Mouse (Mus musculus): ENCODE measurements around the gene Scrn3. TPM values are rescaled to one million over a fixed set of nuclear protein-coding genes. Genes with fewer than 3 reads are reported as not detected.
A peak's percentile ranks its signal among the peaks of the same experiment; 100 is the strongest.

The Scrn3 gene
- polyA plus RNA-seq, 1 experiment from 2014 or later, result 21.9 TPM

GRCm38 (mm10) chr2:73378326-73378725, 65.9 kb downstream of the Scrn3 start:
- WGBS (ENCODE audit: insufficient replicate concordance), result 90% methylated on average over 5 of the region's 5 CpGs
- no peaks in the 10 kb centered on the region for H3K4me1 ChIP-seq (ENCODE audit: insufficient read depth)
- no peak for ATAC-seq
- H3K4me2 ChIP-seq (ENCODE audit: low read depth, low read length), result no peak overlapping the region
- H3K4me3 ChIP-seq (ENCODE audit: low read depth, low read length), result no peak overlapping the region
- H3K27ac ChIP-seq (ENCODE audit: low read depth), result no peak overlapping the region
- H3K9me3 ChIP-seq (ENCODE audit: low read length), result no peaks in the 10 kb centered on the region
- no peak for DNase-seq
- no peak for TF ChIP-seq CTCF (IDR thresholded peaks at IDR 0.05; ENCODE audit: low read depth)
- TF ChIP-seq EP300 (IDR thresholded peaks at IDR 0.05; ENCODE audit: low read depth), result no peak
- no peak overlapping the region for H3K9ac ChIP-seq (replicated peaks)
- no peaks in the 10 kb centered on the region; the same call in 1 of the 2 replicates for H3K36me3 ChIP-seq (replicated peaks; ENCODE audit: insufficient read depth, low read length)
- H3K27me3 ChIP-seq (ENCODE audit: insufficient read depth, low read length), result no peaks in the 10 kb centered on the region

GRCm38 (mm10) chr2:73379656-73380055, 67.3 kb downstream of the Scrn3 start:
- no peak for DNase-seq
- H3K9ac ChIP-seq (replicated peaks), result no peak overlapping the region
- no peak for TF ChIP-seq EP300 (IDR thresholded peaks at IDR 0.05; ENCODE audit: low read depth)
- no peak for TF ChIP-seq CTCF (IDR thresholded peaks at IDR 0.05; ENCODE audit: low read depth)
- H3K4me1 ChIP-seq (ENCODE audit: insufficient read depth), result no peaks in the 10 kb centered on the region
- no peak overlapping the region for H3K4me2 ChIP-seq (ENCODE audit: low read depth, low read length)
- H3K36me3 ChIP-seq (replicated peaks; ENCODE audit: insufficient read depth, low read length), result no peaks in the 10 kb centered on the region; the same call in 1 of the 2 replicates
- no peak for ATAC-seq
- H3K27me3 ChIP-seq (ENCODE audit: insufficient read depth, low read length), result no peaks in the 10 kb centered on the region
- H3K27ac ChIP-seq (ENCODE audit: low read depth), result no peak overlapping the region
- no peak overlapping the region for H3K4me3 ChIP-seq (ENCODE audit: low read depth, low read length)
- WGBS (ENCODE audit: insufficient replicate concordance), result 82% methylated on average over 5 of the region's 5 CpGs
- H3K9me3 ChIP-seq (ENCODE audit: low read length), result no peaks in the 10 kb centered on the region

- DNase-seq, result no peak
- H3K36me3 ChIP-seq (replicated peaks; ENCODE audit: insufficient read depth, low read length), result no peaks in the 10 kb centered on the region; the same call in 1 of the 2 replicates
Observed at GRCm38 (mm10) chr2:73380298-73380975, 68.0 kb downstream of the Scrn3 start.

GRCm38 (mm10) chr2:73385172-73385571, 72.8 kb downstream of the Scrn3 start:
- Histone ChIP-seq H3K9ac (replicated peaks) (no peak overlapping the region; the same call in 1 of the 2 replicates), H3K9me3 (ENCODE audit: low read length) (no peaks in the 10 kb centered on the region), H3K4me2 (ENCODE audit: low read depth, low read length) (peak overlapping the region; percentile 100), H3K27me3 (ENCODE audit: insufficient read depth, low read length) (no peaks in the 10 kb centered on the region), H3K4me3 (ENCODE audit: low read depth, low read length) (peak overlapping the region; percentile 81), H3K27ac (ENCODE audit: low read depth) (no peak overlapping the region), H3K36me3 (replicated peaks; ENCODE audit: insufficient read depth, low read length) (no peaks in the 10 kb centered on the region; the same call in 1 of the 2 replicates), H3K4me1 (ENCODE audit: insufficient read depth) (peaks cover 10% of the 10 kb centered on the region; the same call in 1 of the 2 replicates)
- no peak for DNase-seq
- no peak for TF ChIP-seq CTCF (IDR thresholded peaks at IDR 0.05; ENCODE audit: low read depth)
- 56% methylated on average over 4 of the region's 4 CpGs for WGBS (ENCODE audit: insufficient replicate concordance)
- ATAC-seq, result no peak

More at GRCm38 (mm10) chr2:73380298-73380975, 68.0 kb downstream of the Scrn3 start:
- H3K27me3 ChIP-seq (ENCODE audit: insufficient read depth, low read length), result no peaks in the 10 kb centered on the region
- no peaks in the 10 kb centered on the region for H3K4me1 ChIP-seq (ENCODE audit: insufficient read depth)
- H3K9me3 ChIP-seq (ENCODE audit: low read length), result no peaks in the 10 kb centered on the region
- no peak for ATAC-seq
- no peak overlapping the region for H3K27ac ChIP-seq (ENCODE audit: low read depth)
- no peak overlapping the region for H3K4me3 ChIP-seq (ENCODE audit: low read depth, low read length)
- H3K9ac ChIP-seq (replicated peaks), result no peak overlapping the region
- no peak for TF ChIP-seq EP300 (IDR thresholded peaks at IDR 0.05; ENCODE audit: low read depth)
- TF ChIP-seq CTCF (IDR thresholded peaks at IDR 0.05; ENCODE audit: low read depth), result no peak
- H3K4me2 ChIP-seq (ENCODE audit: low read depth, low read length), result no peak overlapping the region
- WGBS (ENCODE audit: insufficient replicate concordance), result 71% methylated on average over 9 of the region's 9 CpGs

- peak overlapping the region; percentile 100 for H3K4me2 ChIP-seq (ENCODE audit: low read depth, low read length)
- H3K4me1 ChIP-seq (ENCODE audit: insufficient read depth), result peaks cover 10% of the 10 kb centered on the region; the same call in 1 of the 2 replicates
- peak overlapping the region; percentile 72 for H3K9ac ChIP-seq (replicated peaks)
- ATAC-seq (no peak; the same call in 1 of the 2 replicates), DNase-seq (peak; percentile 35)
- H3K27ac ChIP-seq (ENCODE audit: low read depth), result peak overlapping the region; percentile 74
- H3K4me3 ChIP-seq (ENCODE audit: low read depth, low read length), result peak overlapping the region; percentile 81
- 1% methylated on average over 29 of the region's 29 CpGs for WGBS (ENCODE audit: insufficient replicate concordance)
- no peak for TF ChIP-seq CTCF (IDR thresholded peaks at IDR 0.05; ENCODE audit: low read depth)
- TF ChIP-seq EP300 (IDR thresholded peaks at IDR 0.05; ENCODE audit: low read depth), result no peak
- no peaks in the 10 kb centered on the region; the same call in 1 of the 2 replicates for H3K36me3 ChIP-seq (replicated peaks; ENCODE audit: insufficient read depth, low read length)
- H3K27me3 ChIP-seq (ENCODE audit: insufficient read depth, low read length), result no peaks in the 10 kb centered on the region
- no peaks in the 10 kb centered on the region for H3K9me3 ChIP-seq (ENCODE audit: low read length)
Observed at GRCm38 (mm10) chr2:73385641-73386355, 73.4 kb downstream of the Scrn3 start.

GRCm38 (mm10) chr2:73386356-73387046, 74.1 kb downstream of the Scrn3 start, which contains the start of gene Gpr155:
TSS of gene Gpr155 (minus strand) at chr2:73386572.
- Histone ChIP-seq H3K4me1 (ENCODE audit: insufficient read depth) (peaks cover 10% of the 10 kb centered on the region; the same call in 1 of the 2 replicates), H3K4me2 (ENCODE audit: low read depth, low read length) (peak within 1 kb of the TSS; percentile 100), H3K36me3 (replicated peaks; ENCODE audit: insufficient read depth, low read length) (no peaks in the 10 kb centered on the region; the same call in 1 of the 2 replicates), H3K9ac (replicated peaks) (peak within 1 kb of the TSS; percentile 72), H3K4me3 (ENCODE audit: low read depth, low read length) (peak within 1 kb of the TSS; percentile 81), H3K9me3 (ENCODE audit: low read length) (no peaks in the 10 kb centered on the region), H3K27me3 (ENCODE audit: insufficient read depth, low read length) (0 out of 2 replicates have a peak, but pooled peaks cover 1% of the 10 kb centered on the region), H3K27ac (ENCODE audit: low read depth) (peak within 1 kb of the TSS; percentile 87)
- ATAC-seq (peak; percentile 98), DNase-seq (peak; percentile 100)
- TF ChIP-seq EP300 (IDR thresholded peaks at IDR 0.05; ENCODE audit: low read depth), result peak; percentile 32; the same call in 1 of the 2 replicates
- TF ChIP-seq CTCF (IDR thresholded peaks at IDR 0.05; ENCODE audit: low read depth), result no peak
- under 1% methylated on average over 42 of the region's 44 CpGs for WGBS (ENCODE audit: insufficient replicate concordance)

Other genes starting within 250 kb of the Scrn3 start
- gene Ola1, start 93.7 kb upstream of the Scrn3 start, polyA plus RNA-seq (2015; fragmentation: Nextera tagmentation; extraction: Ambion mirVana), result 34.4 and 36.5 TPM in 2 replicates
- gene Sp9, start 40.7 kb upstream of the Scrn3 start, polyA plus RNA-seq (2015; fragmentation: Nextera tagmentation; extraction: Ambion mirVana), result not detected in 2 replicates
- gene Cir1, start 100 bp downstream of the Scrn3 start, polyA plus RNA-seq (2015; fragmentation: Nextera tagmentation; extraction: Ambion mirVana), result 18.4 and 21.4 TPM in 2 replicates
- gene Gpr155, start 74.0 kb downstream of the Scrn3 start, polyA plus RNA-seq (2015; fragmentation: Nextera tagmentation; extraction: Ambion mirVana), result 3.4 TPM in 2 replicates
- 4.3 TPM in 2 replicates for gene Wipf1, start 217.1 kb downstream of the Scrn3 start, polyA plus RNA-seq (2015; fragmentation: Nextera tagmentation; extraction: Ambion mirVana)

Data from liver, postnatal 0 days (tissue).